Mouse (Mus musculus): ENCODE measurements around the gene Crtc3.

The Crtc3 gene

DNA sequence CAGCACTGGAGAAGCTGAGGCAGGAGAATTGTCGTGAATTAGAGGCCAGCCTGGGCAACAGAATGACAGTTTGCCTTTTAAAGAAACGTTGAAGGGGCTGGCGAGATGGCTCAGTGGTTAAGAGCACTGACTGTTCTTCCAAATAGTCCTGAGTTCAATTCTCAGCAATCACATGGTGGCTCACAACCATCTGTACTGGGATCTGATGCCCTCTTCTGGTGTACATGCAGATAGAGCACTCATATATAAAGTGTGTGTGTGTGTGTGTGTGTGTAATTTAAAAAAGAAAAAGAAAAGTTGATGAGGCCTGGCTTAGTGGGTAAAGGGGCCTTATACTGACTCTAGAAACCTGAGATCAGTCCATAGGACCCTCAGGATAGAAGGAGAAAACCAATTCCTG is 133.5 kb downstream of the Crtc3 start:
- no peak for DNase-seq (ENCODE audit: low spot score)

DNA sequence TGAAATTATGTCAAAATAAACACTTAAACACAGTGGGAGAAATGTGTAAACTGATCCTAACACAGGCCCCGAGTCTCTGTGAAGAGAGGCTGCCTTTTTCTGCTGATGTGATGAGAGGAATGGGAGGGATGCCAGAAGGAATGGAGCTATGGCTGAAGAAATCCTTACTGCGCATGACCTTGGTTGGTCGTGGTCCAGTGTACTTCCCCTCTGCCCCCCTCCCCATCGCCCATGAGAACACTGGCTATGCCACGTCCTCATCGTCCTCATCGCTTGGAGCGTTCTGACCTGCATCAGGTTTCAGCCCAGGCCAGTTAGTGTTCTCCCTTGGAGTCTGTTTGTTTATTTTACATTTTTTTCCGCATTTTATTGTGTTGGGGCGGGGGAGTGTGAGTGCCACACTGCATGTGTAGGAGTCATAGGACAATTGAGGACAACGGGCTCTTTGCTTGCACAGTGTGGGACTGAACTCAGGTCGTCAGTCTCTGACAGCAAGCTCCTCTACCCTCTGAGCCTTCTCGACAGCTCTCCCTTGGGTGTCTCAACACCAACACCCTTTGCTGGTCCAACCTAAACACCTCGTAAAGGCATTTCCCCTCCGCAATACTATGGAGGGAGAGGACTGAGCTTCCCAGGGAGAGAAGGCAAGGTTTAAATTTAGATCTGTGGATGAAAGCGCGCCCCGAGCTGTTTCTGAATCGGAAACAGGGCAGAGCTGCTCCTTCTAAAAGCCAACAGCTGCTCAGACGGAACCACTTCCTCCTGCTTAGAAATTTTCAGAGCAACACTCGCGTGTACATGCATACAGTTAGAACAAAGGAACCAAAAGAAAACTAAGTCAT is 134.3 kb downstream of the Crtc3 start:
- DNase-seq (ENCODE audit: low spot score), result no peak

DNA sequence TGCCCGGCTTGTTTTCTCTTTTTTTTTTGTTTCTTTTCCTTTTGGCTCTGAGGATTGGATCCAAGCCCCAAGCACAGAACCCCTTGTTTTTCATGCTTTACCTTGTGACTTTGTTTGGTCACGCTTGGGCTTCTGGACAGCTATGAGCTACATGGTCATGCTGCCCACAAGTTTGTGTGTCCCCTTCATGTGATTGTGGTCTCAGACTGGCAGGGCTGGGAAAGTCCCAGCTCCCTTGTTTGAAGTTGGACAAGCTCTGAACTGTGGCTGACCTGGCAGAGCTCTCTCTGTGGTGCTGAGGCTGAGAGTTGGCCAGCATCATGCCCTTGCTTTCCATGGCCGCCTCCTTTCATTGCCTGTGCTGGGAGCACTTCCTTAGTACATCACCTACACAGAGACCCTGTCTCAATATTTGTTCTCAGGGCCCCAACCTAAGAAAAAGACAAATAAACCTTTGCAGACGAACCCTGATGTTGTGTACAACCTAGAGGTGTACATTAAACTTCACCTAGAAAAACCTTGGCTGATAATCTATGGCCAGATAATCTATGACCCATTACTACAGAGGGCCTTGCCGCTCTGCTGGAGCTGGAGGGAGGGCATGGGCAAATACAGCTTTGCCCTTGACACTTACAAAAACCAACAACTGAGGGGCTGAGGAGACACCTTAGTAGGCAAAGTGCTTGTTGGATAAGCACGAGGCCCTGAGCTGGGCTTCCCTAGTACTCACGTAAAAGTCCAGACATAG is 140.0 kb downstream of the Crtc3 start:
- DNase-seq (ENCODE audit: low spot score), result no peak

DNA sequence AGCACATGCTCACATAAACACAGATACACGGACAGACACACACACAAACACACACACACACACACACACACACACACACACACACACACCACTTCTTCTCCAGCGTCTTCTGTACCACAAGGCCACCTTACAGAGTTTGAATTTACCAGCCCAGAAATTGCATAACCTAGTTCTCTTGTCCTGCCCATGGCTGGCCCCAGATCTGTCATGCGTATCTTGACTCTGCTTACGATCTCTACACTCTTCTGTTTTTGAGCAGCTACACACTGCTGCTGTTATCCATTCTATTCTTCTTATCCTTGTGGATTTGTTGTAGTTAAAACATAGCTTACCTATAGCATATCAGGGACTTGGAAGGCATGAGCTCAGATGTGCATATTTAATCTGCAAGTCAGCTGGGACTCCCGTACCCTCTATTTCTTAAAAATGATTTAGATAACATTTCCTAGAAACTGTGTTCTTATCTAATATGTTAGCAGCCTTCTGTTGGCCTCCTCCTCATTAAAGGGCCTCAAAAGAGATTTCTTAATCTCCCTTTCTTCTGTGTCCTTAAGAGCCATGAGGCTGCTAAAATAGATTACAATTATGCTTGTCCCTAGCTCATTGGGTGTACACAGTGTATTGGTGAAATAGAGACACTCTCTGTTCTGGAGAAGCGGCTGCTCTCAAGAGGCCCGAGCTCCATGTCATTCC is 146.4 kb downstream of the Crtc3 start:
- no peak for DNase-seq (ENCODE audit: low spot score)

DNA sequence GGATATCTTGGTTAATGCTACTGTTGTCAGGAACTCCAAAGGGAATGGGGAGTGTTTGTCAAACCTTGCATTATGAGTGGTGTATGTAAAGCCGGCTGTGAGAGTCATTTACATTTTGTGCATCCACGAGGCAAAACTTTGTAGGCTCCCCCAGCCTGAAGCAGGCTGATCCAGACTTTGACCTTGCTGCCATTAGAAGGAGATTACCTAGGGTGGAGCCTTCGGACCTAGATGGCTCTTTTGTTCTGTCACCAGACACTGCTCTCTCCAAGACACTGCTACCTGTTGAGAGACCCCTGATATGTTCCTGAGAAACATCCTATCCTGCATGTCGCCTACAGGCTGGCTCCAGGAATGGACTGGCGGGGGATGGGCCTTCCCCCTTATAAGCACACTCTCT is 149.1 kb downstream of the Crtc3 start:
- no peak for DNase-seq (ENCODE audit: low spot score)
